ENCODE assay signal across 15 mouse cellular contexts in the genomic region with DNA sequence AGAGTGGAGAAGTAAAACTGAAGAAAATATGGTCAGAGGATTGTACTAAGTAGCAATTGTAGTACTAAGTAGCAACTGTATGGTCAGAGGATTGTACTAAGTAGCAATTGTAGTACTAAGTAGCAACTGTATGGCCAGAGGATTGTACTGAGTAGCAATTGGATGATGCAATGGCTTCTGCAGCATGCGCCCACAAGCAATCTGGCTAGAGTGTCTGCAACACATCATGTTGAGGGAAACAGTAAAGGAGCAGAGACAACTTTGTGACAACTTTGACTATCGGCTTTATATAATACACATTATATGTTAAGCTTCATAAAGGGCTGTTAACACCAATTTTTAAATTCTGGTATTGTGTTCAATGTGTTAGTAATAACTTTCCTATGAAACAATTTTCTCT.
"Had no signal": no experiment of that assay in that cellular context is flagged by ENCODE, and none has a peak within 500 bp of the region (broad histone marks: within the 10 kb centered on the region; RNA-seq: fewer than 3 reads in every experiment).

No protein-coding gene starts in this region.

- DNase-seq: gastrocnemius, adult 2 months; gastrocnemius, postnatal 10 days; gastrocnemius, postnatal 25 days; heart, adult 2 months; heart, postnatal 14 days; heart, postnatal 4 days; kidney, adult 18-20 months; kidney, adult 8-10 months; kidney, postnatal 10 days; kidney, postnatal 25 days; kidney, postnatal 4 days; liver; liver, embryonic 13.5 days; liver, postnatal 0 days; lung, adult 2 months had no signal
